Mouse (Mus musculus) thymus, adult 2 months (tissue): ENCODE measurements at regions not wholly inside any gene's neighbourhood (a gene's known extent, or its start where the extent isn't known, plus 50 kb on each side); places are given as distances from the start of the nearest gene placed in this dataset.

Experiments used
- DNase-seq: peaks from one replicate; pipeline ENCODE4 v3.0.0; 2021
- H3K27ac ChIP-seq: fragments of 200-500 bp; 2 replicates; pipeline ENCODE4 v1.5.1; 2012; ENCODE audit warnings: low read length, control low read depth; ENCODE audit not compliant: control insufficient read depth, insufficient read depth
- H3K27me3 ChIP-seq: fragments of 200-500 bp; 2 replicates; pipeline ENCODE4 v1.6.1; 2012; ENCODE audit warnings: mild to moderate bottlenecking, low read length, moderate library complexity, mixed read lengths; ENCODE audit not compliant: control insufficient read depth, insufficient read depth
- H3K36me3 ChIP-seq: fragments of 200-500 bp; 2 replicates; pipeline ENCODE4 v1.6.1; 2012; ENCODE audit warnings: mild to moderate bottlenecking, low read length, moderate library complexity; ENCODE audit not compliant: control insufficient read depth, insufficient read depth
- H3K4me1 ChIP-seq: fragments of 200-500 bp; replicated peaks from 2 replicates; pipeline ENCODE4 v1.6.1; 2012; ENCODE audit warnings: low read length; ENCODE audit not compliant: control insufficient read depth, insufficient read depth
- H3K4me3 ChIP-seq: fragments of 200-500 bp; 2 replicates; pipeline ENCODE4 v1.5.1; 2012; ENCODE audit warnings: mild to moderate bottlenecking, low read length, control low read depth, moderate library complexity; ENCODE audit not compliant: control insufficient read depth, insufficient read depth
- CTCF ChIP-seq: fragments of 200-500 bp; IDR thresholded peaks from 2 replicates; pipeline ENCODE4 v1.5.1; 2012; ENCODE audit warnings: mild to moderate bottlenecking, control low read depth, low read length, moderate library complexity, borderline replicate concordance; ENCODE audit not compliant: control insufficient read depth, poor library complexity, insufficient read depth; ENCODE audit errors: extremely low read depth
- POLR2A ChIP-seq: fragments of 200-500 bp; IDR thresholded peaks from 2 replicates; pipeline ENCODE4 v1.6.1; 2012; ENCODE audit warnings: mild to moderate bottlenecking, low read length, control low read depth, moderate library complexity; ENCODE audit not compliant: control insufficient read depth, poor library complexity, insufficient read depth; ENCODE audit errors: extremely low read depth
- WGBS: fragments of 180-500 bp; shearing (Covaris S2); methylation state at CpG from one replicate; pipeline ENCODE4 v1.1.7; 2018; 5-methylcytosine and 5-hydroxymethylcytosine counted together

DNA sequence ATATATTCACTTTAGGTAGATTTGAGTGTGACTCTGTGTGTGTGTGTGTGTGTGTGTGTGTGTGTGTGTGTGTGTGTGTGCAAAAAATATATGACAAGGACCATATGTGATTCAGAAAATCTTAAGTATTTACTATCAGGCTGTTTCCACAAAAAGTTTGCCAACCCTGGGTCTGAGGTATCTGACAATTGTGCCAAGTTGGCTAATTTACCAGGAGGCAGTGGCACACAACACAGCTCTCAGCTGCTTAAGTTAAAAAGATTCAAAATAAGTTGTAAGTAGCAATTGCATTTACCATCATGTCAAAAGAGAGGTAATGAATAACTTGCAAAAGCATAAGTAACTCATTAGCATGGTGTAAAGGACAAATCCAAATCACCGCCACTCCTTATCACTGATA is 981.4 kb upstream of the Acvr2a start:
- no peaks in the 10 kb centered on the region for H3K4me1 ChIP-seq
- 93% methylated on average over 1 of the region's 1 CpGs for WGBS

GRCm38 (mm10) chr2:47833517-47833916 is 980.4 kb upstream of the Acvr2a start:
- Histone ChIP-seq H3K36me3 (no peaks in the 10 kb centered on the region), H3K4me3 (no peak overlapping the region), H3K27ac (no peak overlapping the region), H3K4me1 (no peaks in the 10 kb centered on the region), H3K27me3 (no peaks in the 10 kb centered on the region)
- 96% methylated on average over 1 of the region's 1 CpGs for whole genome bisulfite sequencing
- DNase-seq = no peak
- TF ChIP-seq CTCF (no peak), POLR2A (no peak)

More for the DNA sequence above, 981.4 kb upstream of the Acvr2a start:
- H3K27me3 ChIP-seq = no peaks in the 10 kb centered on the region
- no peak for TF ChIP-seq CTCF
- TF ChIP-seq POLR2A = no peak
- H3K36me3 ChIP-seq = no peaks in the 10 kb centered on the region
- H3K4me3 ChIP-seq = no peak overlapping the region
- no peak for DNase-seq
- H3K27ac ChIP-seq = no peak overlapping the region

- 95% methylated on average over 5 of the region's 5 CpGs for WGBS
- Histone ChIP-seq H3K27me3 (no peaks in the 10 kb centered on the region), H3K36me3 (no peaks in the 10 kb centered on the region), H3K4me1 (no peaks in the 10 kb centered on the region), H3K4me3 (no peak overlapping the region), H3K27ac (no peak overlapping the region)
- TF ChIP-seq CTCF (no peak), POLR2A (no peak)
- DNase-seq = no peak
These were observed 979.7 kb upstream of the Acvr2a start for GRCm38 (mm10) chr2:47834055-47834799.

- no peaks in the 10 kb centered on the region for H3K4me1 ChIP-seq
- H3K4me3 ChIP-seq = no peak overlapping the region
- DNase-seq = no peak
- H3K36me3 ChIP-seq = no peaks in the 10 kb centered on the region
- no peak overlapping the region for H3K27ac ChIP-seq
- TF ChIP-seq POLR2A = no peak
- no peak for TF ChIP-seq CTCF
- H3K27me3 ChIP-seq = no peaks in the 10 kb centered on the region
- 92% methylated on average over 3 of the region's 3 CpGs for WGBS
These were observed 956.7 kb upstream of the Acvr2a start for GRCm38 (mm10) chr2:47857229-47857628.

GRCm38 (mm10) chr2:47862446-47862845 is 951.5 kb upstream of the Acvr2a start:
- whole genome bisulfite sequencing = 96% methylated on average over 1 of the region's 1 CpGs
- no peaks in the 10 kb centered on the region for H3K4me1 ChIP-seq
- no peak for DNase-seq
- no peak overlapping the region for H3K27ac ChIP-seq
- H3K4me3 ChIP-seq = no peak overlapping the region
- no peaks in the 10 kb centered on the region for H3K27me3 ChIP-seq
- TF ChIP-seq CTCF = no peak
- TF ChIP-seq POLR2A = no peak
- no peaks in the 10 kb centered on the region for H3K36me3 ChIP-seq

DNA sequence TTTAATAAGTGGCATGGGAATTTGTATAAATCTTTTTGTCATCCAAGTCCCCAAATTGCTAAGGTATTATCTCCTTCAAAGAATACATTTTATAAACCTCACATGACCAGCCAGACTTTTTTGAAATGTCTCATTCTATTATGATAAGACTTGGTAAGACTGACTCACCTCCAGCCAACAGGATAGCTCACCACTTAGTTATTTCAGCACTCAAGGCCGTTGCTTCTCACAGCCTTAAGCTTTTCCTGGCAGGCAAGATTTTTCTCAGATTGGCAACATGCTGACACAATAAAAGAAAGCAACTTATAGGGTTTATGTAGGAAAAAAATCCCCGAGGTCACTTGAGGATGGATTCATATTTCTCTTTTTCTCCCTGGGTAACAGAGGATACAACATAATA is 935.9 kb upstream of the Acvr2a start:
- TF ChIP-seq POLR2A (no peak), CTCF (no peak)
- no peak overlapping the region for H3K4me3 ChIP-seq
- no peaks in the 10 kb centered on the region for H3K36me3 ChIP-seq
- no peak overlapping the region for H3K27ac ChIP-seq
- no peaks in the 10 kb centered on the region for H3K4me1 ChIP-seq
- WGBS = 76% methylated on average over 2 of the region's 2 CpGs
- no peak for DNase-seq
- H3K27me3 ChIP-seq = no peaks in the 10 kb centered on the region
